Mouse (Mus musculus) right cerebral cortex, adult 18-20 months (tissue): ENCODE measurements around the gene Olfr704.
"Not testable (repeated sequence)": the region's sequence is repeated elsewhere in the genome, so short reads cannot be mapped to it uniquely, and the experiment has no call there.

Experiments used
- DNase-seq: peaks from one replicate; pipeline ENCODE4 v3.0.0; 2022; ENCODE audit warnings: mixed read lengths

Olfr704 gene

DNA sequence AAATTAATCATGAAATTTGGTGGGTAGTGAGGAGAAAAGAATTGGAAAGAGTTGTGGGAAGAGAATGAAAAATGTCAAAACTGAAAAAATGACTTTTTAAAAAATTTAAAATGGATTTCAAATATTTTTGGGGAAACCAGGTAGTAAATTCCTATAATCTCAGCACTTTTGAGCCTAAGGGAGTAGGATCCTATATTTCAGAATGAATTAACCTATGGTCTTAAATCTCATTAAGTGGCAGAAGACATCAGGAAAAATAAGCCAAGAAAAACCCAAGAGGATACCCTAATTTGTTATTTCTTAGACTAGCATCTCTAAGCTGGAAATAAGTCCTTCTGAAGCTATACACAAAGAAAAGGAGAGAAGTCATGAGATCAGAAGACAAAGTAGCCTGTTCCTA lies at the start of gene Olfr704:
Olfr704 (plus strand) TSS at position 301 of the 400 bp plus-strand sequence.
- DNase-seq, result no peak

GRCm38 (mm10) chr7:106813829-106814228 lies 49.2 kb upstream of the Olfr704 start, which contains the start of gene Olfr701:
Gene Olfr701, plus strand, starts transcription at chr7:106814129.
- DNase-seq, result no peak

- DNase-seq, result no peak
Measured at GRCm38 (mm10) chr7:106815775-106816174, 47.2 kb upstream of the Olfr704 start.

DNA sequence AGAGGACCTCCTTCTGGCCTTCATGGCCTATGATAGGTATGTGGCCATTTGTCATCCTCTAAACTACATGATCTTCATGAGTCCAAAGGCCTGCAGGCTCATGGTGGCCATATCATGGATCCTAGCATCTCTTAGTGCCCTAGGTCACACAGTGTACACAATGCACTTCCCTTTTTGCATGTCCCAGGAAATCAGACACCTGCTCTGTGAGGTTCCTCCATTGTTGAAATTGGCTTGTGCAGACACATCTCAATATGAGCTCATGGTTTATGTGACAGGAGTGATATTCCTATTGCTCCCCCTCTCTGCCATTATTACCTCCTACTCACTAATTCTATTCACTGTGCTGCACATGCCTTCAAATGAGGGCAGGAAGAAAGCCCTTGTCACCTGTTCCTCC lies 44.6 kb upstream of the Olfr704 start:
- no peak for DNase-seq

- DNase-seq, result no peak
Measured at GRCm38 (mm10) chr7:106833793-106834192, 29.2 kb upstream of the Olfr704 start, which contains the start of gene Olfr702. Gene Olfr702, minus strand, starts transcription at chr7:106833893.

- DNase-seq, result no peak
Measured at GRCm38 (mm10) chr7:106843060-106843459, 19.9 kb upstream of the Olfr704 start, which contains the start of gene Olfr703. Gene Olfr703, plus strand, starts transcription at chr7:106843360.

- no peak for DNase-seq
Measured at GRCm38 (mm10) chr7:106876791-106877190, 13.8 kb downstream of the Olfr704 start, which contains the start of gene Olfr705. Gene Olfr705, minus strand, starts transcription at chr7:106876891.

GRCm38 (mm10) chr7:106888062-106888461 lies 25.1 kb downstream of the Olfr704 start, which contains the start of gene Olfr706:
Gene Olfr706, minus strand, starts transcription at chr7:106888162.
- no peak for DNase-seq

GRCm38 (mm10) chr7:106901141-106901540 lies 38.2 kb downstream of the Olfr704 start, which contains the start of gene Olfr707:
Gene Olfr707, minus strand, starts transcription at chr7:106901241.
- not testable (repeated sequence) for DNase-seq

GRCm38 (mm10) chr7:106907676-106908075 lies 44.7 kb downstream of the Olfr704 start, which contains the start of gene Olfr1532-ps1:
Gene Olfr1532-ps1, plus strand, starts transcription at chr7:106908001.
- DNase-seq, result no peak
